Mouse (Mus musculus): ENCODE results near the gene Manf.

- TF ChIP-seq SIN3A (IDR thresholded peaks at IDR 0.05; ENCODE audit: low read length) = no peak
- no peak for TF ChIP-seq E2F4 (IDR thresholded peaks at IDR 0.05; ENCODE audit: insufficient replicate concordance, low read depth, low read length)
- no peak for TF ChIP-seq POLR2A (IDR thresholded peaks at IDR 0.05; ENCODE audit: low read depth, low read length)
- no peak for TF ChIP-seq ZNF384 (IDR thresholded peaks at IDR 0.05; ENCODE audit: low read depth, low read length)
- TF ChIP-seq GABPA (IDR thresholded peaks at IDR 0.05; ENCODE audit: insufficient replicate concordance, low read depth, low read length) = no peak
- TF ChIP-seq MXI1 (IDR thresholded peaks at IDR 0.05; ENCODE audit: low read depth, low read length) = no peak
- no peak for TF ChIP-seq CTCF (conservative IDR thresholded peaks at IDR 0.05 in 1 of 2, IDR thresholded peaks at IDR 0.05 in 1 of 2; ENCODE audit: low read depth in 2 of 2, low read length in 2 of 2)
- no peak for TF ChIP-seq RAD21 (IDR thresholded peaks at IDR 0.05; ENCODE audit: low read depth, low read length)
- no peak for TF ChIP-seq ETS1 (conservative IDR thresholded peaks at IDR 0.05; ENCODE audit: low read depth, low read length)
- no peak for TF ChIP-seq MAZ (IDR thresholded peaks at IDR 0.05; ENCODE audit: low read depth, low read length)
- TF ChIP-seq USF2 (conservative IDR thresholded peaks at IDR 0.05; ENCODE audit: low read depth, low read length) = no peak
- no peak for TF ChIP-seq MYC (IDR thresholded peaks at IDR 0.05; ENCODE audit: low read depth, low read length)
Observed at GRCm38 (mm10) chr9:106934998-106935397, 43.2 kb upstream of the Manf start.

Measured in CH12.LX (cell line).